Mouse (Mus musculus): ENCODE results near the gene Fam163a.

Fam163a gene

DNA sequence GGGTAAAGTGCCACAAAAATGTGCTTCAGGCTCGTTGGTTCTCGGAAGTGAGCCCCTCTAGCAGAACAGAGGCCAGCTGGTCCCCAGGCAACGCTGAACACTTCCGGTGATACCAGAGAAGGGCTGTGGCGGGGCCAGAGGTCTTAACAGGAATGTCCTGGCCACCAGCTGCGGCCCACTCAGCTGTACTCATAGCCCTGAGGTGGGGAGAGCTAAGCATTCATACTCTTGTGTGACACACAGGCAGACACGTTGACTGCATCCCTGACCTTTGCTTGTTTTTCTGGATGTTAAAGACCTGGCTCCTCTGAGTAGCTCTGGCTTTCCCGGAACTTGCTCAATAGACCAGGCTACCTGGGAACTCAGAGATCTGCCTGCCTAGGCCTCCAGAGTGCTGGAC is 130.3 kb downstream of the Fam163a start:
- DNase-seq: peak; percentile 70

DNA sequence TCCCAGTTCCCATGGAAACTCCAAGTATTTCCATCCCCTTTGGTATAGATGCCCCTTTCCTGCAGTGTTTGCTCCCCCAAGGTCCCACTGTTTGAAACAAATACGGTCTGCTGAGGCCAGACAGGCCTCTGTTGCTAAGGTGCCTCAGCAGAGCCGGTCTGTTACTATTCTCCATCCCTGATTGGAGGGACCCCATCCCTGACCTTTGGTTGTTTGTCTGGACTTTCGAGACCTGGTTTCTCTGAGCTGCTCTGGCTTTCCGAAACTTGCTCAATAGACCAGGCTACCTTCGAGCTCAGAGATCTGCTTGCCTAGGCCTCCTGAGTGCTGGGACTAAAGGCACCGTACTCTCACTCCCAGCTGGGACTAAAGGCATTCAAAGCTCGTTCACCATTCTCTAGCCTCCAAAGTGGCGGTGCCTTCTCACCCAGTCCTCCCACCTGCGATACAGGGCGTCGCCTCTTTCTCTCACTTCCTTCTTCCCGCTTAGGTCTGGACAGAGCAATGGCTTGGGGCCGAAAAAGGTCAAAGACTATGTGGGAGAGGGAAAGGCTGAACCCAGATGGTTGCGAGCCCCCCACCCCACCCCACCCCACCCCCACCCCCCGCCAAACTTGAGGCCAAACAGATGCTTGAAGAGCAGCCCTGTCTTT is 131.5 kb downstream of the Fam163a start:
- DNase-seq: no peak

DNA sequence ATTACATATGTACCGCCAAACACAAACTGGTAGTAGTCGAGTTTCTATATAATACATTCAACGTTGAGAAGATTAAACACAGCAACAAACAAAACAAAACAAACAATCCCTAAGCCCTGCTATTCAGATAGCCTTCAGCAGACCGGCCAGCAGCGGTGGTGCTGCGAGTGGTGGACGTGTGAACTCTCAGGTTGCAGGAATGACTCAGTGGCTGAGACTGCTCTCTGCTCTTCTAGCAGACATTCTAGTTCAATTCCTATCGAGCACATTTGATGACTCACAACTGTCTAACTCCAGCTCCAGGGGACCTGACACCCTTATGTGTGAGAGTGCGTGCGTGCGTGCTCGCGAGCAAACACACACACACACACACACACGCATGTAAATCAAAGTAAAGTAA is 134.7 kb downstream of the Fam163a start:
- DNase-seq: no peak

DNA sequence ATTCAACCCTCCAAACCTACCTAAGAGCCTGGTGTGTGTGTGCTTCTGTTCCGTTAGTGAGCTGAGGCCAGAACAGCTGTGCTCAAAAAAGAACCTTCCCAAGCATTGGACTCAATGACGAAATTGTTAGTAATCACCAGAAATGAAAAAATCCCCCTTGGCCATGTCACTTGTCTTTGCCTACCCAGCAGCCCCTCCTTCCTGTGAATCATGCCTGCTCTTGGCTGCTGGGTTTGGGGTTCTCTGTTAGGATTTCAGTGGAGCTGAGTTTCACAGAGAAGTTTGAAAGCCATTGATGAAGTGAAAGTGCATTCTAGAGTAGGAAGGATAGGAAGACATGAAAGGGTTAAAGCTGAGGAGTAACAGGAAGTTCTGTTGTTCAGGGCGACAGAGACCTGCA is 138.7 kb downstream of the Fam163a start:
- DNase-seq: no peak

DNA sequence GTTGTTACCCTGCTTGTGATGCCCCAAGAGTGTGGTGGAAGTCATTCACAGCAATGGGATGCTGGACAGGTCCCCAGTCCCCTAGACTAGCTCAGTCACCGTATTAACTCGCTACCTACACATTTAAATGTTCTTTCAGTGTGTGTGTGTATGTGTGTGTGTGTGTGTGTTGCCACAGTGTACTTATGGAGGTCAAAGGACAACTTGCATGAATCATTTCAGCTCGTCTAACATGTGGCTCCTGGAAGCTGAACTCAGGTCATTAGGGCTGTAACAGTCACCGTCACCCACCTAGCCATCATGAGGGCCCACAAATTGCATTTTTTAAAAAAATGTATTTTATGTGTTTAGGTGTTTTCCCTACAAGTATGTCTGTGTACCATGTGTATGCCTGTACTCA is 142.6 kb downstream of the Fam163a start:
- DNase-seq: no peak

DNA sequence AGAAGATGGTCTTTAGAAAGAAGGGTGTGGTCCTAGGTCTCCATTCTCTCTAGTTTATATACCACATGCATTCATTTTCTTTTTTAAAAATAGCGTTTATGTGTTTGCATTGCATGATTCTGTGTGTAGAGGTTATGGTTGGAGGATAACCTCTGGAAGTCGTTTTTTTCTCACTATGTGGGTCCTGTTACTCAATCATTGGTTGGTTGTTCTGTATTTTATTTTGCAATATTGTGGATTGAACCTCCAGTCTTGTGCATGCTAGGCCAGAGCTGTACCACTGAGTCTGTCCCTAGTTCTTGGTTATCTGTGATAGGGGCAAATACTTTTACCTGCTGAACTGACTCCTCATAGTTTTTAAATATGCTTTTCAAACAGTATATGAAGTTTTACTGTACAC is 146.6 kb downstream of the Fam163a start:
- DNase-seq: no peak

DNA sequence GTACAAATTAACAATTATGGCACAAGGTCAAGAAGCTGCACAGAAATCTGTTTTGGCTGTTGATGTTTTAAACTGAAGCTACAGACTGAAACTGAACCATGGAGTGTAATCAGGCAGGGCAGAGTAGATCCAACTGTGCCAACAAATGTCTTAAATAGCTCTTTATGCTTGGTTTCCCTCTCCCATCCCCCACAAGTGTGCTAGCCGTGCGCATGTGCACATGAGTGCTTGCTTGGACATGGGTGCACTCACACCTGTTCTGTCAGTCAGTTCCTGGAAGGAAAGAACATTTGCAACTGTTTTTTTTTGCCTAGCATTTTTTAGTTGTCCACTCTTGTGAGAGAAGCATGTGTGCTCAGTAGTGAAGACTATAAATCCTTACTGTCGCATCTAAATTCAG is 158.1 kb downstream of the Fam163a start:
- no peak for DNase-seq

DNA sequence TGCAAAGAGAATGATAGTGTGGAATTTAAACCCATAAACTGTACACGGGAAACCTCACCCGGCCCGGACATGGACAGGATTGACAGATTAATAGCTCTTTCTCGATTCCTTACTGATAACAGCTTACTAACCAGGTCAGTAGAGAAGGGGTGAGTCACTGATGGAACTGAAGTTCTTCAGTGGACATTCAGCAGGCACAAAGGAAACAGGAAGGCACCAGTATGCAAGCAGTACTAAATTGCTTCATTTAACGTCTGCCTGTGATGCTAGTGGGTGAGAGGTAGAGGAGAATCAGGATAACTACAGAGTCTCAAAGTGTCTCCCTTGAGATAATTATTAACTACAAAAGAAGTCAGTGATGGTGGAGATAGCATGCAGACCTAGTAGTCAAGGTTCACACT is 160.6 kb downstream of the Fam163a start:
- DNase-seq: no peak

DNA sequence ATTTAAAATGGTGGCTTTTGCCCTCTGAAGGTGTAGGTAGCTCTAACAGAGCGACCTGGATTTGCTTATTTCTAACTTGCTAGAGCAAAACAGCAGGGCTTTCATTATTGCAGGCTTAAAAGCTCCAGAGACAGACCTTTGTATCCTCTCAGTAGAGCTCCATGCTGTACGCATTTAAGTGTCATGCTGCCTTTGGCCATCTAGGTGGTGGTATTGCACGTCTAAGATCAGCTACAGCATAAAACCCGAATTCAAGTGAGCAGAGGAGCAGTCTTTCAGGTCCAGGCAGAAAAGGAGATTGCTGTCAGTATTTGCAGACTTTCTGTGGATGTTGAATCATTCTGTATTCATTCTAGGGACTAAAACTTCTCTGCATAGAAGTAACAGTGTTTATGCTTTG is 161.8 kb downstream of the Fam163a start:
- DNase-seq: peak; percentile 74

DNA sequence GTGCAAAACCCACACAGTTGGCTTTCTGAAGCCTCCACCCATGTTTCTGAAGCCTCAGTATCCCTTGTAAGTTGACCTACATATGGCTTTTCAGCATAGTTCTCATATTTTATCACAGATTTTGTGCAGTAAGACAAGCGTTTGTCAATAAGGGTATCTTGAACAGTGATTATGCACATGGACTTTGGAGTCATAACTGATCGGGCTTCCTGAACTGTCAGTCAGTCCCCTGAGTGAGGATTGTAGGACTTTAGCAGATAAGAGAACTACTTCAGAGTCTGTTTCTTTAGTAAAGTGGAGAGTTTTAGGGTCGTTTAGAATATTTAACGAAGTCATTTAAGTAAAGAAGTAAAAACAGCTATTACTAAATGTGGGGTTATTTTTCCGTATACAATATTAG is 162.3 kb downstream of the Fam163a start:
- DNase-seq: no peak

DNA sequence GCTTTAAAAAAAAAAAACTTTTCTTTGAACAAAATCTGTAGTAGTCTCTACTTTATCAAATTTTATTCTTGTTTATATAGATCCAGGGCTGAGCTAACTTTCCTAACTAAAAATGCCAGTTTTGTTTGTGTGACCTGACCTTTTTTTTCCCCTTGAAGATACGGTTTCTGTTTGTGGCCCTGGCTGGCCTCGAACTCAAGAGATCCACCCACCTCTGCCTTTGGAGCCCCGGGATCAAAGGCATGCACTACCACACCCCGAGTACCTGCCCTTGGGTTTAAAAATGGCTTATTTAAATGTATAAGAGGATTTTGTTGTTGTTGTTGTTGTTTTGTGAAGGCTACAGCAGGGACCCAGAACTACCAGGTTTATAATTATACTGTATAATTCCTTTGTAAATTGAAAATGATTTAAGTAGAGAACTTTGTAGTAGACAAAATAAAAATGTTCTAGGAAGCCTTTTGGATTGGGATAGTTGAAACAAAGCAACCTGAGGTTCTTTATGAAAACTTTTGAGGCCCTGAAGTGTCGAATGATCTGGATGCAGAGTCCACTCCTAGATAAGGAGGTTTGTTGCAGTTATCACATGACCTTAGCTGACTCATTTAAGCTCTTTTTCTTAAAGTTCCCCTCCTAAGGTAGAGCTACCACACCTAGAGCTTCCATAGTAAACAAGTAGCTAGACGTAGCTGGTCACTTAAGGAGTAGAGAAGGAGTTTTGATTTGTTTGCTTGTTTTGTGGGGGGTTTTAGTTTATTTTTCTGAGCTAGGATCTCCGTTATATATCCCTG is 163.2 kb downstream of the Fam163a start:
- DNase-seq: no peak

DNA sequence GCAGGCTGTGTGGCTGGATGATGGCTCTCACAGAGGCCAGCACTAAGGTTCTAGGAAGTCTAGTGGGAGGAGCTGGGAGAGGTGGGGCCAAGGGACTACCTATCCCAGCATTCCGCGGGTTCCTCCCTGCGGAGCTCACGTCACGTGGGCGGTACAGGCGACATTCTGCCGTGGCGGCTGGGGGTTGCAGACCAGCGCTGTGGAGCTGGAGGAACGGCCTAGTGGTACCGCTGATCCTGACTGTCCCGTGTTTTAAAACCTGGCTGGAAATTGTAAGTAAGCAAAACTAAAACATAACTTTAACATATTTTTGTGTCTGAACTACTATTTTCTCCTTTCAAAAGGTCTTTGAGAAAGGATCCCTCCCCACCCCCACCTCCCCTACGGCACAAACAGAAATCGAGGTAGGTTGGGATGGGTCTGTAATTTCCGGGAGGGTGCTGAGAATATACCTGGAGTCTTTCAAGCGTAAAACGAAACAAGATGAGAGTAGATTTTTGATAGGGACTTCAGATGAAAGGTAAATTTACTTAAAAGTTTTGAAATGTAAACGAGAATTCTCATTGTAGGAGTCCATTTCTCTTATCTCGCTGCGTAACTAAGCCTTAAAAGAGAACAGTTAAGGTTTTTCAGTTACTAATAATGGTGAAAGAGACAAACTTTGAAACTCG is 164.0 kb downstream of the Fam163a start:
- DNase-seq: peak; percentile 97

DNA sequence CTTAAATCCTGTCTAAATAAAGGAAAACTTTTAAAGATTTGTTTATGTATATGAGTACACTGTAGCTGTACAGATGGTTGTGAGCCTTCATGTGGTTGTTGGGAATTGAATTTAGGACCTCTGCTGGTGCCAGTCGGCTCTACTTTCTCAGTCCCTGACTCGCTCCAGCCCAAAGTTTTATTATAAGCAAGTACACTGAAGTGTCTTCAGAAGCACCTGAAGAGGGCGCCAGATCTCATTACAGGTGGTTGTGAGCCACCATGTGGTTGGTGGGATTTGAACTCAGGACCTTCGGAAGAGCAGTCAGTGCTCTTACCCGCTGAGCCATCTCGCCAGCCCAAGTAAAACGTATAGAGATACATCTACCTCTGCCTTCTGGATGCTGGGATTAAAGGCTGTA is 164.8 kb downstream of the Fam163a start:
- DNase-seq: peak; percentile 20

DNA sequence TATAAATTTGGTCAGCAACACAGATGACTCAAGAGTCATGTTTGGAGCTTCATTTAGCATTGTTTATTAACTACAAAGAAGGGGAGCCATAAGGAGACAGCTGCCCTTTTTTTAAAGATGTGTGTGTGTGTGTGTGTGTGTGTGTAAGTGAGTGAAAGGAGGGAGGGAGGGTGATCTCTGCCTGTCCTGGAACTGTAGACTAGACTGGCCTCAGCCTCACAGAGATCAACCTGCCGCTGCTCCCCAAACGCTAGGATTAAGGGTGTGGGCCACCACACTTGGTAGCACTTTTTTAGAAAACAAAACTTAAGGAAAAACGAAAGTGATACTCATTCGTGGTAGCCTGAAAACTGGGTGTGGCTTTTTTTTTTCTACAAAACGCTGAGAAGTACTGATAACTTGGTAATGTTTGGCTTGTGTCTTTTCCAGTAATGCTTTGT is 167.7 kb downstream of the Fam163a start:
- DNase-seq: peak; percentile 6

DNA sequence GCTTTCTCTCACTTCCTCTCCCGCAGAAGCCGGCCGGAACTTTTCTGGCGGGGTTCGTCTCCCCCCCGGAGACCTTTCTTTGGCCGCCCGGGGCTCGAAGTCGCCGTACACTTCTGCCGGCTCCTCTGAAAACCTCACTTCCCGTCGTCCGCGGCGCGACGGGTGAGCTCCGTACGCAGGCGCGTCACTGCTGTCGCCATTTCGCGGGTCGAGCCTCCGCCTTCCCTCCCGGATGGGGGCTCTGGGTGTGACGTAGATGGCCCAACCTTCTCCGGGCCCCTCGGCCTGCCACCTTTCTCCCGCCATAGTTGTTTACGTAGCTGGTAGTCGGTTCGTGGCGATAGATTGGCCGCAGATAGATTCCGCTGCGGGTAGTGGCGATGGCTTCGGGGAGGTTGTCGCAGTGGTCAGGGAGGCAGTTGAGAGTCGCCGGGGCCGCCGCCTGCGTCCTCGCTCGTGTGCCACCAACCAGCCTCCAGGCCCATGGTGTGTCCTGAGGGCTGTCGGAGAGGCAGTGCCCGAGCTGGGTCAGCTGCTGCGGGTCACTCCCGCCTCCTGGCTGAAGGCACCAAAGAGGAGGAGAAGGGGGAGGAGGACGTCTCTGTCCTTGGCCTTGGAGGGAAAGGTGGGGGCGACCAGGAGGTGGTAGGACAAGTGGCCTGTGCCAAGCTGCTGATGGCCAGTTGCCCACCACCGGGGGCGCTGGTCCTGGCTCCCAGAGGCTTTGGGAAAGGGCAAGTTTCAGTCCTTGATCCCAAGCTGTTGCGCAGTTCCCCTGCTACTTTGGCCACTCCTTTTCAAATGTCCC is 168.7 kb downstream of the Fam163a start, which contains the start of gene Tor1aip1:
Gene Tor1aip1, minus strand, starts transcription at position 551 of the 808 bp plus-strand sequence.
- DNase-seq: peak; percentile 99

DNA sequence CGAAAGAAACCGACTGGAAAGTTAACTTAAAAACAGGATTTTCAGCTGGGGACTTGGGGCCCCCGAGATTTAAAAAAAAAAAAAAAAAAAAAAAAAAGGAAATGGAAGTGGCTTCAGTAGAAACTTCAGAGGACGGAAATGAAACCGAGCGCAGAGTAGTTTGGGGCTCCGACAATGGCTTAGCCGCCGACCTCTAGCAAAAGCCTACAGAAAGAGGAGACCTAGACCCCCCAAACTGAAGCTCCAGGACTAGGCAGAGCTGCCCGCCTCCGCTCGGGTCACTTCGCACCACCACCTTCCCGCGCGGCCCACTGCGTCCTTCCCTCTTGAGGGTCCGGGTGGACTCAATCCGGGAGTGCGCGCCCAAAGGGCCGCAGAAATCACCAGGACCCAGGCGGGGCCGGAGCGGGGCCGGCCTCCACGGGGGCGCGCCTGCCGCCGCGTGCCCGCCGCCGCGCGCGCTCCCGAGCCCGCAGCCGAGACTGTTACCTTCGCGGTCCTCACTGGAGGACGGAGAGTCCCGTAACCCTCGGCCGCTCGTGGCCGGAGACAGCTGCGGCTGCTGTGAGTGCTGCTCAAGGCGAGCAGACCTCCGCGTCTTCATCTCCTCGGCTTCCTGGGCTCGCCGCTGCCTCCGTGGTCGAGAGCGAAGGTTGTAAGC is 169.4 kb downstream of the Fam163a start, which contains the start of gene Tor1aip2:
Gene Tor1aip2, plus strand, starts transcription at position 135 of the 661 bp plus-strand sequence.
- peak; percentile 93 for DNase-seq

DNA sequence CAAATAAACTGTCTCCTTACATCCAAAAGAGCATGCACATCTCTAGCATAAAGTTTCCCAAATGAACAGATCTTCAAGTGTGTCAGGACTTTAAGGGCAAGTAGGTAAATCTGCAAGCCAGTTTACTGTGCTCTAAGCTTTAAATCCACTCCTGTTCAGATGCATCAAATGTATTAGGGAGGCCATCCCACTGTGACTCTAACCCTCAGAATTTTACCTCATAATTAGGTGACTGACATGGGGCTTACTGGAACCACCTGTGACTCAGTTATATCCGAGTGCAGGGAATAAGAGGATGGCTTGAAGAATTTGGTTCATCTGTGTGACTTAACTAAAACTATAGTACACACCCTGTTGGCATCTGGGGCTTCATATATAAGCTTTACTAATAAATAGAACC is 170.2 kb downstream of the Fam163a start:
- no peak for DNase-seq

DNA sequence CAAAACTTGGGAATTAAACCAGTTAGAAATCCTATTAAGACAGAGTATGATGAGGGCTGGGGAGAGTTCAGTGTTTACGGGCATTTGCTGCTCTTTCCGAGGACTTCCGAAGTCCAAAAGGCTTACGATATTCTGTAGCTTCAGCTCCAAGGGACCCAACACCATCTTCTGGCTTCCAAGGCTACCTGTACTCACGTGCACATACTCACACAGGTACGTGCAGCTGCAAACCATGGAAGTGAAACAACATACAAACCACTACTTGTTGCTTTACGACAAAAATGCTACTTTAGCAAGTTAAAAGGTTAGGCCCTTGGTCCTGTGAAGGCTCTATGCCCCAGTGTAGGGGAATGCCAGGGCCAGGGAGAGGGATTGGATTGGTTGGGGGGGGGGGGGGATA is 170.9 kb downstream of the Fam163a start:
- no peak for DNase-seq

DNA sequence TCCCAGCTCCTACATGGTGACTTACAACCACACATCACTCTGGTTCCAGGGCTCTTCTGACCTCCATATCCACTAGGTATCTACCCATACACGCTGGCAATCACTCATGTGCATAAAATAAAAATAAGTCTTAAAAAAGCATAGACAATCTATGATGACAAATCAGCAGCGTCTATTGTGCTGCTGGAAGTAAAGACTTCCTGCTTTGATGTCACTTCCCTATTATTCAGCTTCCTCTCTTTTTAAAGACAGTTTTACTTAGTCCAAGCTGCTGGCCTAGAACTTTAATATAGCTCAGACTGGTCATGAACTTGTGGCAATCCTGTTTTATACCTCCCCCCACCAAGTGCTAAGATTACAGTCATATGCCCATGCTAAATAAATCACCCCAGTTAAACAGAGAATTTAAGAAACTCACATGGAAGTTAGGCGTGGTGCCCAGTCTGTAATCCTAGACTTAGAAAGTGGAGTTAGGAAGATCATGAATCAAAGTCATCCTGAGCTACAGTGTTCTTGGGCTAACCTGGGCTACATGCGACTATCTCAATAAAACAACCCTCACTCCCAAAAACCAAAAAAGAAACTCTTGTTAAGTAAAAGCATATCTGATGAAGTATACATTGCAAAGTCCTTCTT is 176.4 kb downstream of the Fam163a start:
- no peak for DNase-seq

DNA sequence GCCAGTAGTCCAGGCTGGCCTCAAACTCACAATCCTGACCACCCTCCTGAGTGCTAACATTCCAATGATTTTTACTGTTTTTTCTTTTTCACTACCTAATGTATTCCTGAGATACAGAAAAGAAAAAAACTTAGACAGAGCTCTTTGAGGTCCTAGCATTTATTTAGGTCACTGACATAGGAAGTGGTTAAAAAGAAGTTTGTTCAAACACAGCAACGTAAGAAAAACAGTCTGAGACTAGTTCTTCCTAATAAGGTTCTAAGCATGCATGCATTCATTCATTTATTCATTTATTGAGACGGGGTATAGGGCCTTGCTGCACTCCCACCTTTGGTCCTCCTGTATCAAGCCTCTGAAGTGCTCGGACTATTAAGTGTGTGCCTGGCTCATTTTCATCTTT is 177.0 kb downstream of the Fam163a start:
- no peak for DNase-seq
